Mouse (Mus musculus): ENCODE data around the gene Fgfr2.
"Not testable (repeated sequence)": the region's sequence is repeated elsewhere in the genome, so short reads cannot be mapped to it uniquely, and the experiment has no call there.

Fgfr2 gene

DNA sequence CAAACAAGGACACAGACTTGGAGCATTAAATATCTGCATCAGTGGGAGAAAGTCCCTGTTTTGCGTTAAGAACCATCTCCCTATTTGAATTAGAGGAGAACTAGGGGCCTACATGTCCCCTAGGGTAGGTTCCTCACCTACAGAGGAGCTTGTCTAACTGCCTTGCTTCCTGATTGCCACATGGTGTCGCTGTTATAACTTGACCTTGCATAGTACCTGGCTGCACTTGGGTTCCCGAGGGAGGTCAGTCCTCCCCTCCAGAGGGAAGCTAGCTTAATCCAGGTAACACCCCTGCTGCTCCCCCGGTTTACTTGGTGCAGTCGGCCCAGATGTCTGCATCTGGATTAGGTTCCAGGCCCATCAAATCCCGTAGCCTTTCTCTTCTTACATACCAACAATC is 2518.0 kb downstream of the Fgfr2 start:
- in situ Hi-C loops (cut with MboI; ENCODE audit: unreplicated experiment in 2 of 2), result no loop called here

DNA sequence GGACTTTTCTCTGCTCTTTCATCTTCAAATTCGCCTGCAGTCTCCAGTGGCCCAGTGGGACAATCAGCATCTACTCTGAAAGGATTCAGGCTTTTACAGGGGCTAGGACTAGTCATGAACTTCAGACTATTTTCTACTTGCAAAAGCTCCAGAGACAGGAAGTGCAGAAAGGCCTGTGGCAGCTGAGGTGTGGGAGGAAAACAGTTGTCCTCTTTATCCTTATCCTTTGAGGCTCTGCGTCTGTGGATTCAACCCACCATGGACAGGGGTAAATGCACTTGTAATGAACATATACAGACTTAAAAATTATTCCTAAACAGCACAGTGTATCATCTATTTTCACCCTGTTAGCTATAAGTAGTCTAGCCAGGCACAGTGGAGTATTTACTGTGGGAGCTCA is 2518.8 kb downstream of the Fgfr2 start:
- in situ Hi-C loops (cut with MboI; ENCODE audit: unreplicated experiment in 2 of 2), result no loop called here

DNA sequence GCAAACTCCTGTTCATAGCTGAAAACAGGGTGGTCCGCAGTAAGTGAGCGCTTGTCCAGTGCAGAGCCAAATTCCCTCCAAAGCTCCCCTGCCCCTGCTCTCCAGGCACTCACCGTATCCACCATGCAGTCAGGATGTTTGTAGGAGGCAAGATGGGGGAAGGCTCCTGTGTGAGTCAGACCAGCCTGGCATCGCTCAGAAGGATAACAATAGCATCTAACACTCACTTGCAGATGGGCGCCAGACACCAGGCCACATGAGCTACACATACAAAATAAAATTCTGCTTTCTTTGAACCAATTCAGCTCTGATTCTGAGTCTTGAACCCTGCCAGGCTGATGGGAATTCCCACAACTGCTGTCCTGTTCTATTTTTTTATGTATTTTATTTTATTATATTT is 2519.6 kb downstream of the Fgfr2 start:
- in situ Hi-C loops (cut with MboI; ENCODE audit: unreplicated experiment in 2 of 2), result no loop called here

DNA sequence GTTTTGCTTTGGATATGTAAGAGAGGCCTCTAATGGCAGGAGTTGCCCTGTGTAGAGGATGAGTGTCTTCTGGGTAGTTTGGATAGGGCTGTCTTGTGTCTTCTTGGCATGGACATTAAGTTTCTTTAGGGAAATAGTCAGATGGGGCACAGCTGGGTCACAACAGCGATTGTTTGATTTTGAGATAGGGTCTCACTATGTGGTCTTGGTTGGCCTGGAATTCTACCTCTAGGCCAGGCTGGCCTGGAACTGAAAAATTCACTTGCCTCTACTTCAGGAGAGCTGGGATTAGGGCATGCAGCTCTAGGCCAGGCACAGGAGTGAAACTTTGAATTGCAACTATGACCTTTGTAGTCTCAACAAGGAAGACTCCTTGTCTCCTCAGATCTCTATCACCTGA is 2520.3 kb downstream of the Fgfr2 start:
- in situ Hi-C loops (cut with MboI; ENCODE audit: unreplicated experiment in 2 of 2), result no loop called here

DNA sequence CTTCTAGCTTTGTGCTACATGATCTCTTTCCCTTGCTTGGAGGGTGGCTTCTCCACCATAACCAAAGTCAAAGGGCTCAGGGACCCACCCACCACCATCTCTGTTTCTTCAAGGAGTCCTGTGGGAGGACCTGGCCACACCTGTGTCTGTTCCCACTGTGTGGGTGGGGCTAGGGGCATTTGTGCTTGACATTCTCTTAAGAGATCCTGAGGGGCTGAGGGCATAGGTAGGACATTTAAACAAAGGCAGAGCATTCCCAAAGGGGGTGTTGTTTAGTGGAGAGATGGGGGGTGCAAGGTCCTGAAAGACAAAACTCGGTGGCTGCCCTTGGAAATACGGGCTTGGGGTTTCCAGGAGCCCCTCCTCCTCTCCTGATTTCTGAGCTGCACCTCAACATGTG is 2522.6 kb downstream of the Fgfr2 start:
- in situ Hi-C loops (cut with MboI; ENCODE audit: unreplicated experiment in 2 of 2), result no loop called here

DNA sequence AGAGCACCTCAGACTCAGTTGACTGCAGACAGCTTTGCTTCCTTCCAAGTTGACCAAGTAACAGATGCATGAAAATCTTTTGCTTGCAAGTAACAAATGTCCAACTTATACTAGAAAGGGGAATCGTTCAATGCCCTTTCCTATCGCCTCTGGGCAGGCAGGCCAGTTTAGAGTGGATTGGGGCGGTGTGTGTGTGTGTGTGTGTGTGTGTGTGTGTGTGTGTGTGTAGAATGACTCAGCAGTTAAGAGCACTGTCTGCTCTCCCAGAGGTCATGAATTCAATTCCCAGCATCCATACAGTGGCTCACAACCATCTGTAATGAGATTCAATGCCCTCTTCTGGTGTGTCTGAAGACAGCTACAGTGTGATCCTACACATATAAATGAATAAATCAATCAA is 2523.1 kb downstream of the Fgfr2 start:
- in situ Hi-C loops (cut with MboI; ENCODE audit: unreplicated experiment in 2 of 2), result no loop called here

DNA sequence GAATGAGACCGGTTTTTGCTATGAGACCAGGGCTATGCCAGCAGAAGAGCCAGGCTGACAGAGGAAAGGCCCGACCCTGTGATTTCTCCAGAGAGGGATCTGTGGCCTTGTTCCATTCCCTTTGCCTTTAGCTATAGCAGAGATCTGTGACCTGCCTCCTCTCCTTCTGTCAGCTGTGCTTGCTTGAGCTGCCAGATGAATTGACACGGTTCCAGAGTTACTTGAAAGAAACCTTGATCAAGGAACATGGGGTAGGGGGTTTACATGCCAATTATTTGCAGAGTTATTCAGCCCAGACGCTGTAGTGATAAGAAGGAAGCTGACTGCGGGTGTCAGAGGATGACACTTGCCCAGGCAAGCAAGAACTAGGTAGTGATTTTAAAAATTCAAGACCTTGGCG is 2525.6 kb downstream of the Fgfr2 start:
- in situ Hi-C loops (cut with MboI; ENCODE audit: unreplicated experiment in 2 of 2), result no loop called here

DNA sequence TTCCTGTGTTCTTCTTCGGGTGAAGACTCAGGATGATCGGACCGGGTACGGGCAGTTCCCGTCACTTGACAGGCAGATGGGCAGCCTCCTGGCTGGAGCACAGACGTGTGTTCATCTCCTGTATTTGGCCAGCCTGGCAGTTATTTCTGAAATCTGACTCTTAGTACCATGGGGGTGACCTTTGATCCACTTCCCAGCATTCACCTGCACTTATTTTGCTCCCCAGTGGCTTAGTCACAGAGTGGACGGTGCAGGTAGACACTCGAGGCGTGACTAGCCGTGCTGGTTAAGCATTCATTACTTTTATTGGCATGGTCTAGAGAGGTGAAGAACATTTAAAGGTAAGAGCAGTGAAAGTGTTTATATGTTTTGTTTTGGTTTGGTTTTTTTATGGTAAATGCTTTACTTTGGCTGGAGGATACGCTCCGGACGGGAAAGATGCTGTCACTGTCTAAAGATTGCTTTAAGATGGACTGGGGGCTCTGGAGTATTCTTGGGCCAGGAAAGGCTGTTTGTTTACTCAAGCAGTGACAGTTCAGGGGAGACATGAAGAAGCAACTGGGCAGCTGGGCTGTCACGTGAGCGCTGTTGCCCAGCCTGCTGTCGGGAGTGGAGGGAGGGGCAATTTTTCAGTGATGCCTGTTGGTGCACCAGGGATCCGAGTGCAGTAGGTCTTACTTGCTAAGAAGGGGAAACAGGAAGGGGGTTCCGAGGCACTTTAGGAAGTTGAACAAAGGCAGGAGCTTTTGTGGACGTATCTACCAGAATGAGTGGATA is 2526.9 kb downstream of the Fgfr2 start:
- in situ Hi-C loops (cut with MboI; ENCODE audit: unreplicated experiment in 2 of 2), result not testable (repeated sequence)

DNA sequence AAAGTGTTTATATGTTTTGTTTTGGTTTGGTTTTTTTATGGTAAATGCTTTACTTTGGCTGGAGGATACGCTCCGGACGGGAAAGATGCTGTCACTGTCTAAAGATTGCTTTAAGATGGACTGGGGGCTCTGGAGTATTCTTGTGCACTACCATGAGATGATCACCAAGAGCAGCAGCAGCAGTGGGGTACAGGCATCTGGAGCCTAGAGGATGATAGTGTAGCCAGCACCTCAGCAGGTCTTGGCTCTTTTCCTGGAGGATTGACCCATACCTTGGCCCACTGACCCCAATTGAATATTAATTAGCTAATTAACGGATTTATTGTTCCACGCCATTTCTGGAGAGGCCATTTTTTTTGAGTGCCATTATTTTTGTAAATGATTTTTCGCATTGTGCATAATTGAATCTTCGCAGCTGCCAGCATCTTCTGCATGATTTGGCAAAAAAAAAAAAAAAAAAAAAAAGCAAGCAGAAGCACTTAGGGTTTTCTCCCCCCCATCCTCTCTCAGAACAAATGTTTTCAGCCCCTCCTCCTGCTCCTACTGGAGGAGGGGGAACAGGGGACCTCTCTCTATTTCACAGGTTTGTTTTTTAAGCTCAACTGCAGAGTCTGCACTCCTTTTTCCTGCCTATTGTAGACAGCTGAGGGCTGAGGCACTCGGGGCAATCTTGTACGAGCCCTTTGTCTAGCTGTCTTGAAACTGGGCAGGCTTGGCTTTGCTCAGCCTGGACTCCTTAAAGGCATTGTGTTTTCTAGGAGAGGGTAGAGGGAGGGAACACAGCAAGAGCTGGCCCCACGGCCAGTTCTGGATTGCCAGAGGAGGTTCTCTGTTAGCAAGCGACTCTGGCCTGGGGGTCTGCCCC is 2529.5 kb downstream of the Fgfr2 start:
- in situ Hi-C loops (cut with MboI; ENCODE audit: unreplicated experiment in 2 of 2), result not testable (repeated sequence)

DNA sequence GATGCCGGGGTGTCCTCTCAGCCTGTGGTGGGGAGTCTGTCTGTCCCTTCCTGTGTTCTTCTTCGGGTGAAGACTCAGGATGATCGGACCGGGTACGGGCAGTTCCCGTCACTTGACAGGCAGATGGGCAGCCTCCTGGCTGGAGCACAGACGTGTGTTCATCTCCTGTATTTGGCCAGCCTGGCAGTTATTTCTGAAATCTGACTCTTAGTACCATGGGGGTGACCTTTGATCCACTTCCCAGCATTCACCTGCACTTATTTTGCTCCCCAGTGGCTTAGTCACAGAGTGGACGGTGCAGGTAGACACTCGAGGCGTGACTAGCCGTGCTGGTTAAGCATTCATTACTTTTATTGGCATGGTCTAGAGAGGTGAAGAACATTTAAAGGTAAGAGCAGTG is 2530.2 kb downstream of the Fgfr2 start:
- in situ Hi-C loops (cut with MboI; ENCODE audit: unreplicated experiment in 2 of 2), result not testable (repeated sequence)

DNA sequence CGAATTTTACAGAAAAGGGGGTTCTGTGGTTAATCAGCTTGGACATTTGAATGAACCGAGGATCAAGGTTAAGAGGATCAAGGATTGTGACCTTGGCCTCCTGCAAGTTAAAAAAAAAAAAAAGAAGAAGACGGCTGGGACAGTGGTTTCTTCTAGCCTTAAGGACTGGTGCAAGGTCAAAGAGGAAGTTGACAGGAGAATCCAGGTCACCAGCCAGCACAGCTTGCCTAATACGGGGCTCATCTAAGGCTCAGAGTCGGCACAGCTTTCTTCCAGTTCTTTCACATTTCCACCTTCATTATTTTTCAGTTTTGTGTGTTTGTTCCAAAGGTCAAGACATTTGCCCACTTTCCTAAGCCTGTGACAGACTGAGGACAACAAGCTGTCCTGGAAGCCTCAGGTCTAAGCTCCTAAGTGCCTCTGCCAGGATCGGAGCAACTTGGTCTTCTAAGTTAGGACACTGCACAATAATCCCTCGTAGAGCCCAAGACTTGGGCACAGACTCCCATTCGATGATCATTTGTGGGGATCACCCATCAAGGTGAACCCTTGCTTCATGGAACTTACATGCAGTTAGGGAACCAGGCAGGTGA is 2532.2 kb downstream of the Fgfr2 start:
- in situ Hi-C loops (cut with MboI; ENCODE audit: unreplicated experiment in 2 of 2), result no loop called here

DNA sequence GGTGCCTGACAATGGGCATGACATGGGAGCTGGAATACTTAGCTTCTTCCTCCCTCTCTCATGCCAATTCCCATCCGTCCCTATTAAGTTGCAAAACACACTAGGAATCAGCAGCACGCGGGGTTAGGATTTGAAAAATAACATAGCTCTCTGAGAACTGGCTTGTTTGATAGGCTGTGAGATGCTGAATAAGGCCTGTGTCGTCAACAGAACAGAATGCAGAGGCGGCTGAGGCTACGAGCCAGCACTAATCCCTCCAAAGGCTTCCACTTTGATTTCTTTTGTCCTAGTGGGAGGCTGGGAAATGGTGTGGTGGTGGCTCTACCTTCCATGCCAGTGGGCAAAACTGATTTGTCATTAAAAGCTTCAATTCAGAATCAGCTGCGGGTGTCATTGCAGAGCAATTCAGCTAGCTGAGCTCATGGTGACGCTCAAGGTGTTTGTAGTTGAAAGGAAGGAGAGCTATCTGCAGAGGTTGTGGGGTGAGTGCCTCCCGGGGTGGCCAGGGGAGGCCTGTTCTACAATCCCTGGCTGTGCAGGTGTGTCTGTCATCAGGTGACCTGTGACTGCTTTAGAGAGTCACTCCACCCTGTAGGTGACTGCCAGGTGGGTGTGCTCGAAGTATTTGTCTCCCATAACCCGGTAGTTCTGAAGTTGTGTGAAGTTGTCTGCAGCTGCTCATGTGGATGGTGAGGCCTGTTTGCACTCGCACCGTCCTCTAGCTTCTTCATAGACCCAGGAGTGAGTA is 2532.9 kb downstream of the Fgfr2 start:
- in situ Hi-C loops (cut with MboI; ENCODE audit: unreplicated experiment in 2 of 2), result no loop called here

DNA sequence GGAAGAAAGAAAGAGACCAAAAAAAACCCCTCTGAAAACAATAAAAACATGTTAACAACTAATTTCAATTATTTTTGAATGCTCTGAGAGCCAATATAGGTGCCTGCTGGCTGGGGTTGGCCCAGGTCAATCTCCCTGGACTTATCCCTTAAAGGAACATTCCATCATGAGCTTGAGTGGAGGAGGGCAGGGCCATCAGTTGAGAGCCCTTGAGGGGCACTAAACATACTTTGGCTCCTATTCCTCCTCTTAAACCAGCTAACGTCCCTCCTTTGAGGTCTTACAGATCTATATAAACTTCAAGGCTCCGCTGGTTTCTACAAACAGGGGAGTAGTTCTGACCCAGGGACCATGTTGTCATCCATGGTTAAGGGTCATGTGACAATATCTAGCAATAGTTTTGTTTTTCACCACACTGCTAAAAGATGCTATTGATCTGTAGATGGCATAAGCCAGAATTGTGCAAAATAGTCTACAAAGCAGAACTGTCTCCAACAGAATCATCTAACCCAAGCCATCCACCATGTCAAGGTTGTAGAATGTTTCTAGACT is 2536.6 kb downstream of the Fgfr2 start:
- in situ Hi-C loops (cut with MboI; ENCODE audit: unreplicated experiment in 2 of 2), result no loop called here

DNA sequence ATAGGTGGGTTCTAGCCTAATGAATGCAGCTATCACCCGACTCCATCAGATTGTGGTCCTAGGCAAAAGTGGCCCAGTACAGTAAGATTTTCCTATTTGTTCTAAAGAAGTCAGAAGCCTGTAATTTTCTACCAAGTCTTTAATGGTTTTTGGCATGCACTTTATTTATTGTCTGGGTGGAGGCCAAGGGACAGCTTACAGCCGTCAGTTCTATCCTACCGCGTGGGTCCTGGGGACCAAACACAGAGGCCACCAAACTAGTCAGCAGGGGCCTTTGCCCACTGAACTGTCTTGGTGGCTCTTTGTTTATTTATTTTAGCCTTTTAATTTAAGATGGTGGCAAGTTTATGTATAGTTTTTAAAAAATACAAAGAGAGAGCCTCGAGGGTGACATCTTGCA is 2544.5 kb downstream of the Fgfr2 start:
- in situ Hi-C loops (cut with MboI; ENCODE audit: unreplicated experiment in 2 of 2), result no loop called here

DNA sequence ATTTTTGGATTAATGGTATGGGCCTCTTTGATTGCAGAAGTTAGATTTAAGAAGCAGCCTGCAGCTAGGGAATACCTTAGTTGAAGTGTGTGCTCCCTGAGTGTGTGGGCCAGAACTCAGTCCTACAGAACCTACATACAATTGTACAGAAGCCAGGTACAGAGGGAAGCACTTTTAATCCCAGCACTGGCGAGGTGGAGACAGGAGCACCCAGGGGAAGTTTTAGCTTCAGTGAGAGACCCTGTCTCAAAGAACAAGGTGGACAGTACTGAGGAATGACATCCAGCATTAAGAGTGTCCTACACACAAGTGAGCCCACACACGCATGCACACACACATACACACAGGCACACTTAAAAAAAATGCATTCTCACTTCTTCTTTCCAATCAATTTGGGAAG is 2545.1 kb downstream of the Fgfr2 start:
- in situ Hi-C loops (cut with MboI; ENCODE audit: unreplicated experiment in 2 of 2), result no loop called here

DNA sequence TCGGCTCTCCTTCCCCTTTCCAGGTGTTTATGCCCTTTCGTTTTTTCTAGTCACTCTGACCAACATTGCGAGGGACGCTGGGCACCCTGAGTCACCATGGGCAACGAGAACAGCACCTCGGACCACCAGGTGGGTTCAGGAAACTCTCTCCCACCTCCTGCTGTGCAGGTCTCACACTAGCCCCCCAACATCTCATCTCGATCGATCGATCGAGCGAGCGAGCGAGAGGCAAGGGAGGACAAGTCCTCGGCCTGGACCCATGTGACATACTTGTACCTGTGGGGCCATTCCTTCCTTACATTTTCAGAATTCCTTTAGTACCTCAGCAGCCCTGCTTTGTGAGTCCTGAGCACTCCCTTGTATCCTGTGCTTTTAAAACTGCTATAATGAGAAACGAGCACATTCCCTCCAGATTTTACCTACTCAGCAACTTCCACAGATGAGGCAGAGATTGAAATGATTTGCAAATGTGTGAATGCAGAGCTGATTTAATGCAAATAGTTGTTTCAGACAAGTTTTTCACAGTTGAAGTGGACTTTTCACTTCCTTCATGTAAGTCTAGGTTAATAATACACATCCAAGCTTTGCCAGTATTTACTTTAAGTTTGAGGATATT is 2545.7 kb downstream of the Fgfr2 start, which contains the start of gene Tacc2:
Tacc2 (plus strand) TSS at position 51 of the 616 bp plus-strand sequence.
- in situ Hi-C loops (cut with MboI; ENCODE audit: unreplicated experiment in 2 of 2), result no loop called here

DNA sequence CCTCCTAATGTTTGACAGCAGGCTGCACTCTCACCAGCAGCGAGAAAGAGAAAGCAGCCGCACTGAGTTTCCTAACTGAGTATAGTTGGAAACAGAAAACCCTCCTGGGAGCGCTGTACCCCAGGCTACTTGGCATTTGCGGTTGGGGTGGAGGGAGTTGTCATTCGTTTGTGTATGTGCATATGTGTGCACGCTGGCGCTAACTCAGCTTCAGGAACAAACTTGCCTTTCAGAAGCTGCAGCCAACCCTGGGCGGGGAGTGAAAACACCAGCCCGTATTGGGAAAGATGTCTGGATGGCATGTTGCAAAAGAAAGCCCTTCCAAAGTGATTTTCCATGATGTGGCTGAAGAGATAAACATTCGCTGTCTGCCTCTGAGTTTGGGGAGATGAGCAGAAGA is 2546.2 kb downstream of the Fgfr2 start:
- in situ Hi-C loops (cut with MboI; ENCODE audit: unreplicated experiment in 2 of 2), result no loop called here

DNA sequence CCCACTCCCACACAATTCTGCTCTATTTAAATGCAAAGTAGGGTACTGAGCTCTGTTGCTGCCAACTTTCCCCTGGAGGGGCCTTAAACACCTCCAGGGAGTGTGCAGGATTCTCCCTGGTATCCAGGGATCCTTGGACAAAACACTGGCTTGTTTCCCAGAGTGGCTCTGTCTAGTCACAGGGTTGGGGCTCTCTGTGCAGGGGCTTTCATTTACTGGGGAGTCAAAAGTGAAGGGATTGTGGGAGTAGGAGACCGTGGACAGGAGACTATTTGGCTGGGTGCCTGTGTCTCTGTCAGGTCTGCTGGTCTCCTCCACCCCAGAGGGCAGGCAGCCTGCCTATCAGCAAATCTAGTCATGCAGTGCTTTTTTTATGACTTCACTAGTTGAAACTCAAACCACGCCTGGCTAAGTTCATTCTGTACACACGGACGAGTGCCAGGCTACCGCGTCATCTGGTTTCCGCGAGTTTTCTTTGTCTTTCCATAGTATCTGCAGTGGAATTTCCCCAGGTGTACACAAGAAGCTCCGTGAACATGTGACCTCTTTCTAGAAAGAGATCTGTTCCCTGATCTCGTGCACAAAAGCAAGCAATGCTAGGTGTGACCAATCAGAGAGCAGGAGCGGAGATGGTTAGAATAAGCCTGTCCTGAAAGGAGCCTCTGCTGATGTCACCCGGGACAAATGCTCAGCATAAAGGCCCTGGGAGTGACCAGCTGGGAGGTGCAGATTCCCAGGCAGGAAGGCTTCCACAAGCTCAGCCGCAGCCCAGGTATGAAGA is 2548.7 kb downstream of the Fgfr2 start:
- in situ Hi-C loops (cut with MboI; ENCODE audit: unreplicated experiment in 2 of 2), result no loop called here

DNA sequence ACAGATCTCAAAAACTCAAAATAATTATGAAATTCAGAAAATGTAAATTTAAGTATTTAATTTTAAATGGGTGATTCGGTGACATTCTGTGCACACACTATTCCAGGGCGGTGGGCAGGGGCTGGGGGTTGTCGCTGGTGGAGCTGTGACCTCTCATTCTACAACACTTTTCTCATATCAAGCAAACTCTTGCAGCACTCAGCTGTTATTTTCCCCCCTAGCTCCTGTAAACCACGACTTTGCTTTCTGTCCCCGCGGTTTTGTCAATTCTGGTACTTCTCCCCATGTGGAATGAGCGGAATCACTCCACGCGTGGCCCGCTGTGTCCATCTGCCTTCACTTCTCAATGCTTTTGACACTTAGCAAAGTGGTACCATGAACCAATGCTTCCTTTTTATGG is 2549.4 kb downstream of the Fgfr2 start:
- in situ Hi-C loops (cut with MboI; ENCODE audit: unreplicated experiment in 2 of 2), result no loop called here
